Mouse (Mus musculus): ENCODE results near the gene Slc7a6os.

- peak; percentile 34; the same call in 1 of the 2 replicates for TF ChIP-seq CTCF (IDR thresholded peaks at IDR 0.05; ENCODE audit: low read depth, low read length)
- no peak for TF ChIP-seq POLR2A (IDR thresholded peaks at IDR 0.05; ENCODE audit: extremely low read depth, insufficient read depth, low read length)
Measured at GRCm38 (mm10) chr8:106198741-106199140, 12.0 kb downstream of the Slc7a6os start.

Data from liver, adult 2 months (tissue).